Mouse (Mus musculus) heart, embryonic 16.5 days (tissue): ENCODE results near the gene She. TPM values are rescaled to one million over a fixed set of nuclear protein-coding genes. Genes with fewer than 3 reads are reported as not detected.

ENCODE experiments used
- polyA plus RNA-seq: library from polyadenylated mRNA; unstranded; fragments of >200 nt; fragmentation: Nextera tagmentation; extraction: Ambion mirVana; gene quantifications from 2 replicates; pipeline ENCODE4 v1.2.1, GENCODE M21; 2015

She gene
- polyA plus RNA-seq, 1 experiment from 2014 or later = 4.8 TPM

Other genes with a start within 250 kb of the She start
- 8.4 and 8.8 TPM in 2 replicates for gene Adar, start 116.3 kb upstream of the She start, polyA plus RNA-seq
- gene Chrnb2, start 66.7 kb upstream of the She start, polyA plus RNA-seq = 0.25 and 0.29 TPM in 2 replicates
- 7.2 and 8.3 TPM in 2 replicates for gene Ube2q1, start 57.8 kb upstream of the She start, polyA plus RNA-seq
- 1.1 TPM in 2 replicates for gene Il6ra, start 81.8 kb downstream of the She start, polyA plus RNA-seq
- 10.3 and 11.5 TPM in 2 replicates for gene Atp8b2, start 132.1 kb downstream of the She start, polyA plus RNA-seq
- gene Hax1, start 167.4 kb downstream of the She start, polyA plus RNA-seq = 82.6 and 89.5 TPM in 2 replicates
- 147 and 151 TPM in 2 replicates for gene 4933434E20Rik, start 220.3 kb downstream of the She start, polyA plus RNA-seq
- 111 and 146 TPM in 2 replicates for gene Ubap2l, start 221.3 kb downstream of the She start, polyA plus RNA-seq
- 267 and 298 TPM in 2 replicates for gene Tpm3, start 241.3 kb downstream of the She start, polyA plus RNA-seq